Mouse (Mus musculus): ENCODE results near the gene Dbn1. TPM values are rescaled to one million over a fixed set of nuclear protein-coding genes. Genes with fewer than 3 reads are reported as not detected.
A peak's percentile ranks its signal among the peaks of the same experiment; 100 is the strongest.

Gene Dbn1
- polyA plus RNA-seq, 1 experiment from 2014 or later, result 406 TPM

DNA sequence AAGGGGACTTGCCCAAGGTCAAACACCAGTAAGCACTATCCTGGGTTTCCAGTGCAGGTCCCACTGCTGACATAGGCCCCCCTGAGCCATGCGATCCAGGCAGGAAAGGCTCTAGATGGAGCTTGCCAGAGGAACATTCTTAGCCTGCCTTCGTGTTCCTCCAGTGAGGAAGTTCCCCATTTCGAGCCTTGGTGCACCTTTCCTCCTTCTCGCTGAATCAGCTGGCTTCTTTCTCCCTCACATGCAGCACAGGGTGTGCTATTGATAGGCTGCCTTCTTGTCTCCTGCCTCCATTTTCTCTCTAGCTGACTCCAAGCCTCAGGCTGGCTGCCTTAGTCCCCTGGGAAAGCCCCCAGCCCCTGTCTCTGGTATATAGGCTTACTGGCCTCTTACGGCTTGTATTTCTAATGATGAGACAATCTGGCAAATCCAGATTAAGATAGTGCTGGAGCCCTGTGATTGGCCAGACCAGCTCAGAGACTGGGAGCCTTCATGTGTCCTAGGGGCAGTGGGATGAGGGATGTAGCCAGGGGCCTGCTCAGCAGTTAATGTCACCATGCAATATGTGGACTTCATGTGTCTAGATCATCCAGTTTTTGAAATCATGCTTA is 22.0 kb downstream of the Dbn1 start:
- H3K36me3 ChIP-seq (replicated peaks; ENCODE audit: control insufficient read depth, insufficient read depth), result peaks cover 9% of the 10 kb centered on the region
- H3K9ac ChIP-seq, result peak overlapping the region; percentile 83
- ATAC-seq (ENCODE audit: low FRiP score) (no peak), DNase-seq (ENCODE audit: low spot score) (no peak)
- H3K9me3 ChIP-seq (ENCODE audit: control insufficient read depth, low read length), result no peaks in the 10 kb centered on the region
- H3K27me3 ChIP-seq (ENCODE audit: control insufficient read depth, insufficient read depth, low read length), result no peaks in the 10 kb centered on the region
- peak overlapping the region; percentile 66 for H3K4me3 ChIP-seq (replicated peaks; ENCODE audit: low read length)
- H3K27ac ChIP-seq, result peak overlapping the region; percentile 99
- WGBS, result 58% methylated on average over 5 of the region's 5 CpGs
- H3K4me1 ChIP-seq (replicated peaks; ENCODE audit: control insufficient read depth, insufficient read depth, low read length), result peaks cover 68% of the 10 kb centered on the region
- H3K4me2 ChIP-seq (replicated peaks), result peak overlapping the region; percentile 79

DNA sequence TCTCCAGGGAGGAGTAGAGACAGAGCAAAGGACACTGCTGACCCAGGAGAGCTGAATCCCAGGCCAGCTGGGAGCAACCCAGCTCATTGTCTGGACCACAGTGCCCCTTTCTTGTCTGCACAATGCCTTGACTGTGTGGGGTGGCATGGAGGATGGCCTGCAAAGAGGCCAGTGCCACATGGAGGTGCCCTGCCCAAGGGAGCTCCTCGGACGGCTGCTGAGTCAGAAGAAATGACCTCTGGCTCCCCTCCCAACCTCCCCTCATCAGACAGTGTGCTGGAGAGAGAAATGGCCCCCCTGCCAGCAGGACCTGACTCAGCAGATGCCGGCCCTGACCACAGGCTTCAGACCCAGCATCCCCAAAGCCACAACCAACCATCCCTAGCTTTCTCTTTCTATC is 22.7 kb downstream of the Dbn1 start:
- Histone ChIP-seq H3K27me3 (ENCODE audit: control insufficient read depth, insufficient read depth, low read length) (no peaks in the 10 kb centered on the region), H3K4me2 (replicated peaks) (peak overlapping the region; percentile 79), H3K36me3 (replicated peaks; ENCODE audit: control insufficient read depth, insufficient read depth) (peaks cover 10% of the 10 kb centered on the region), H3K4me1 (replicated peaks; ENCODE audit: control insufficient read depth, insufficient read depth, low read length) (peaks cover 61% of the 10 kb centered on the region), H3K4me3 (replicated peaks; ENCODE audit: low read length) (peak overlapping the region; percentile 66), H3K9me3 (ENCODE audit: control insufficient read depth, low read length) (no peaks in the 10 kb centered on the region), H3K9ac (peak overlapping the region; percentile 83), H3K27ac (peak overlapping the region; percentile 99)
- DNase-seq (ENCODE audit: low spot score) (no peak), ATAC-seq (ENCODE audit: low FRiP score) (peak; percentile 15; the same call in 1 of the 2 replicates)
- 0% methylated on average over 3 of the region's 3 CpGs for WGBS

DNA sequence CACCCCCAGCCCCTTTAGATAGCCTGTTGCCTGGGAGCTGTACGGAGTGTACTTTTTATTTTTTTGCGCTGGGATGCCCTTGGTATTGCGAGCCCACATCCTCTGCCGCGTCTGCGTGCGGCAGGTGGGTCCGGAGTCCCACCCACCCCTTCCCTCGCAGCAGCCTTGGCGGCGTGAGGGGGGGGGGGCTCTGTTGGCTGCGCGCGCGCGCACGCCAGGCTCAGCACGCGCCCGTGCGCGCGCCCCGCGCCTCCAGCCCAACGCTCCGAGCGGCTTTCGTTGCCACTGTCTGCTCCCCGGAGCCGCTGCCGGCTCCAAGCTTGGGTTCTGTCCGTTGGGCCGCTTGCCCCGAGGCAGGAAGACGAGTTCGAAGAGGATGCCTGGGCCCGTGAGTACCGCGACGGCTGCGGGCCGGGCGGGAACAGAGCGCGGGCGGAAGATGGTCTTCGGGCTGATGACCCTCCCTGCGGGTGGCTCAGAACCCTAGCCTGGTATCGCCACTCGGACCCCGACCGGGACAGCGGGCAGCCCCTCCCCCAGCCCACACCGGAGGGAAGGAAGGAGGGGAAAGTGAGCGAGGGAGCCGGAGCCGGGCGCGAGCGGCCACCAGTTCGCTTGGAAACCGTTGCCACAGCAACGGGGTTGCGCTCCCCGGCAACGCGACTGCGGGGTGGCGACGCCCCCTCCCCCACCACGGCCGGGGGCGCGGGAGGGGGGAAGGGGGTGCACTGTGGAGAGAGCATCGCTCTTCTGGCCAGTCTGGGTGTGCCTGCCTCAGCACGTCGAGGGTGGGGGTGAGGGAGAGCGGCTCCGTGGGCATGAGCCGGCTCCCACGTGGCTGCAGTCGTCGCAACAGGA is 23.7 kb downstream of the Dbn1 start, which contains the start of gene Prr7:
Prr7 (plus strand) TSS at position 241 of the 858 bp plus-strand sequence.
- Histone ChIP-seq H3K9ac (peak within 1 kb of the TSS; percentile 83), H3K9me3 (ENCODE audit: control insufficient read depth, low read length) (no peaks in the 10 kb centered on the region), H3K27me3 (ENCODE audit: control insufficient read depth, insufficient read depth, low read length) (no peaks in the 10 kb centered on the region), H3K4me3 (replicated peaks; ENCODE audit: low read length) (peak within 1 kb of the TSS; percentile 66), H3K36me3 (replicated peaks; ENCODE audit: control insufficient read depth, insufficient read depth) (peaks cover 19% of the 10 kb centered on the region), H3K4me1 (replicated peaks; ENCODE audit: control insufficient read depth, insufficient read depth, low read length) (peaks cover 51% of the 10 kb centered on the region), H3K4me2 (replicated peaks) (peak within 1 kb of the TSS; percentile 79), H3K27ac (peak within 1 kb of the TSS; percentile 99)
- peak; percentile 80 for ATAC-seq (ENCODE audit: low FRiP score)
- DNase-seq (ENCODE audit: low spot score), result peak; percentile 81
- under 1% methylated on average over 70 of the region's 84 CpGs for WGBS

DNA sequence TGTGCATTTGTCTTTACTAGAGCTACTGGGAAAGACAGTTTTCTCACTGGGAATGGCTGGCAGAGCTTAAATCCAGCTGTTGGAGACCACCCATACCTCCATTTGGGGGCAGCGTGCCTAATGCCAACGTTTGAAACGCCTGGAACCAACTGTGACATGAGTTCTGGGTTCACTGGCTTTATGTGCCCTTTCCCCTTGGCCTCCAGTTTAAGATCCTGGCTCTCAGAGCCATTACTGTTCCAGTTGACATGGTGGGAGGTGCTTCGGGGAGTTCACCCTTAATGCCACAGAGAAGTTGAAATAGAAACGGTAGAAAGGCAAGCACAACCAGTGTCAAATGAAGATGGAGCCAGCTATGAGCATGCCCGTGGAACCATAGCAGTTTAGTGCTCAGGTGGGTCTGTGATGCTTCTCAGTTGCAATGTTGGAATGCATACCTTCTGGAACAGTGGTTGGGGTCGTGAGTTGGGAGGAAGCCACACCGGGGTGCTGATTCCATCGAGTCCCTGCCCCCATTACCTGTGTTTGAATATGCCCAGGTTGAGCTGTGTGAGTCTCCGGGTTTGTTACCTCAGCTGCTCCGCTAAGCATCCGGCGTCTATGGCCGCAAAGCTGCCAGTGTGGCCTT is 24.4 kb downstream of the Dbn1 start:
- Histone ChIP-seq H3K4me3 (replicated peaks; ENCODE audit: low read length) (peak overlapping the region; percentile 66), H3K4me1 (replicated peaks; ENCODE audit: control insufficient read depth, insufficient read depth, low read length) (peaks cover 44% of the 10 kb centered on the region), H3K36me3 (replicated peaks; ENCODE audit: control insufficient read depth, insufficient read depth) (peaks cover 26% of the 10 kb centered on the region), H3K4me2 (replicated peaks) (peak overlapping the region; percentile 79), H3K27me3 (ENCODE audit: control insufficient read depth, insufficient read depth, low read length) (no peaks in the 10 kb centered on the region), H3K9me3 (ENCODE audit: control insufficient read depth, low read length) (no peaks in the 10 kb centered on the region), H3K9ac (peak overlapping the region; percentile 83), H3K27ac (peak overlapping the region; percentile 99)
- DNase-seq (ENCODE audit: low spot score), result no peak
- WGBS, result 9% methylated on average over 14 of the region's 14 CpGs
- ATAC-seq (ENCODE audit: low FRiP score), result no peak; the same call in 1 of the 2 replicates

DNA sequence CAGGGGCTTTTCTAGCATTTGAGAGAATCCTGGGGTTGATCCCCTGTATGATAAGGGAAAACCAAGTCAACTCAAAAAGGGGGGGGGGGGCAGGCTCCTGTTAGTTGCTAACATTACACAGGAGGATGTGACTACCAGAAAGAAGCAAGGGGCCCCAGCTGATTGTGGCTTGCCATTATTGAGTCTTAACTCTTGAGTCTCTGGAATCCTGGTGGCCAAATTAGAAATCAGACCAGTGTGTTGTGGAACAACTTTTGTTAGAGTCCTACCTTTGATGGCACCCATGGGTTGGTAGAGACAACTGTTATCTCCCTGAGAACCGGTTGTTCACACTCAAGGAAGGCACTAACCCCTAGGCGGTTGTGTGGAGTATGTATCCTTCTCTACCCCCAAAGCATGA is 24.9 kb downstream of the Dbn1 start:
- 0 out of 2 replicates have a peak overlapping the region, but pooled peaks have one; percentile 99 for H3K27ac ChIP-seq
- no peaks in the 10 kb centered on the region for H3K27me3 ChIP-seq (ENCODE audit: control insufficient read depth, insufficient read depth, low read length)
- no peak for ATAC-seq (ENCODE audit: low FRiP score)
- no peak overlapping the region for H3K9ac ChIP-seq
- peak overlapping the region; percentile 79 for H3K4me2 ChIP-seq (replicated peaks)
- H3K36me3 ChIP-seq (replicated peaks; ENCODE audit: control insufficient read depth, insufficient read depth), result peaks cover 32% of the 10 kb centered on the region
- no peaks in the 10 kb centered on the region for H3K9me3 ChIP-seq (ENCODE audit: control insufficient read depth, low read length)
- peaks cover 38% of the 10 kb centered on the region for H3K4me1 ChIP-seq (replicated peaks; ENCODE audit: control insufficient read depth, insufficient read depth, low read length)
- whole genome bisulfite sequencing, result 54% methylated on average over 2 of the region's 2 CpGs
- H3K4me3 ChIP-seq (replicated peaks; ENCODE audit: low read length), result 0 out of 2 replicates have a peak overlapping the region, but pooled peaks have one; percentile 66
- no peak for DNase-seq (ENCODE audit: low spot score)

GRCm38 (mm10) chr13:55451785-55452549 is 35.9 kb downstream of the Dbn1 start:
- H3K27me3 ChIP-seq (ENCODE audit: control insufficient read depth, insufficient read depth, low read length), result no peaks in the 10 kb centered on the region
- no peak for DNase-seq (ENCODE audit: low spot score)
- 96% methylated on average over 16 of the region's 16 CpGs for WGBS
- no peaks in the 10 kb centered on the region for H3K9me3 ChIP-seq (ENCODE audit: control insufficient read depth, low read length)
- ATAC-seq (ENCODE audit: low FRiP score), result no peak
- H3K27ac ChIP-seq, result no peak overlapping the region
- H3K9ac ChIP-seq, result no peak overlapping the region
- H3K36me3 ChIP-seq (replicated peaks; ENCODE audit: control insufficient read depth, insufficient read depth), result peaks cover 66% of the 10 kb centered on the region
- no peaks in the 10 kb centered on the region; the same call in 1 of the 2 replicates for H3K4me1 ChIP-seq (replicated peaks; ENCODE audit: control insufficient read depth, insufficient read depth, low read length)
- no peak overlapping the region for H3K4me3 ChIP-seq (replicated peaks; ENCODE audit: low read length)
- no peak overlapping the region for H3K4me2 ChIP-seq (replicated peaks)

- no peak overlapping the region for H3K4me2 ChIP-seq (replicated peaks)
- 92% methylated on average over 10 of the region's 10 CpGs for WGBS
Measured at GRCm38 (mm10) chr13:55451296-55451695, 36.6 kb downstream of the Dbn1 start.

DNA sequence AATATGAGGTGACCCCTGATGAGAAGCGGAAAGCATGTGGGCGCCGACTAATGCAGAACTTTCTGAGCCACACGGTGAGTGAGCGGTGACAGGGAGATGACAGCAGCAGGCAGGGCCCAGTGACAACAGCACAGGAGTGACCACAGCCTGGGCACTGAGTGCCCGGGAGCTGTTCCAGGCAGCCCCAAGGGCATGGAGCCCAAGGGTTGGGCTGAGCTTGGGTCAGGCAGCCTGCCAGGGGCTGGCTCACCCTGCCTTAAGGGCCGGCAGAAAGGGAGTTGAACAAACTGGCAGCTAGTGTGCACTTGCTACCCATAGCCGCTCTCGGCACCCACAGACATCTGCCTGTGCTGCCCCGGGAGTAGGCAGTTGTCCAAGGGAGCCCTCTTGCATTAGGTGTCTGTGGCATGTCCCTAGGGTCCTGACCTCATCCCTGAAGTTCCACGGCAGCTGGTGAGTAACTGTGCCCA is 37.4 kb downstream of the Dbn1 start:
- H3K36me3 ChIP-seq (replicated peaks; ENCODE audit: control insufficient read depth, insufficient read depth), result peaks cover 53% of the 10 kb centered on the region
- H3K27ac ChIP-seq, result no peak overlapping the region
- ATAC-seq (ENCODE audit: low FRiP score) (no peak), DNase-seq (ENCODE audit: low spot score) (no peak)
- no peak overlapping the region for H3K4me3 ChIP-seq (replicated peaks; ENCODE audit: low read length)
- 91% methylated on average over 11 of the region's 11 CpGs for WGBS
- H3K9me3 ChIP-seq (ENCODE audit: control insufficient read depth, low read length), result no peaks in the 10 kb centered on the region
- H3K27me3 ChIP-seq (ENCODE audit: control insufficient read depth, insufficient read depth, low read length), result no peaks in the 10 kb centered on the region
- H3K4me1 ChIP-seq (replicated peaks; ENCODE audit: control insufficient read depth, insufficient read depth, low read length), result peaks cover 12% of the 10 kb centered on the region
- no peak overlapping the region for H3K4me2 ChIP-seq (replicated peaks)
- H3K9ac ChIP-seq, result no peak overlapping the region

More at GRCm38 (mm10) chr13:55451296-55451695, 36.6 kb downstream of the Dbn1 start:
- Histone ChIP-seq H3K27ac (no peak overlapping the region), H3K27me3 (ENCODE audit: control insufficient read depth, insufficient read depth, low read length) (no peaks in the 10 kb centered on the region), H3K9me3 (ENCODE audit: control insufficient read depth, low read length) (no peaks in the 10 kb centered on the region), H3K4me1 (replicated peaks; ENCODE audit: control insufficient read depth, insufficient read depth, low read length) (peaks cover 6% of the 10 kb centered on the region), H3K9ac (no peak overlapping the region), H3K36me3 (replicated peaks; ENCODE audit: control insufficient read depth, insufficient read depth) (peaks cover 61% of the 10 kb centered on the region), H3K4me3 (replicated peaks; ENCODE audit: low read length) (no peak overlapping the region)
- ATAC-seq (ENCODE audit: low FRiP score) (no peak), DNase-seq (ENCODE audit: low spot score) (no peak)

Measured in hindbrain, embryonic 14.5 days (tissue).